Mouse (Mus musculus) forelimb bud, embryonic 11.5 days (tissue): ENCODE data around the gene Cldn13.
"Not testable (repeated sequence)": the region's sequence is repeated elsewhere in the genome, so short reads cannot be mapped to it uniquely, and the experiment has no call there.

Experiments
- DNase-seq: peaks from one replicate; pipeline ENCODE4 v3.0.0-alpha.2; 2012; ENCODE audit warnings: low read depth, low spot score

Gene Cldn13

DNA sequence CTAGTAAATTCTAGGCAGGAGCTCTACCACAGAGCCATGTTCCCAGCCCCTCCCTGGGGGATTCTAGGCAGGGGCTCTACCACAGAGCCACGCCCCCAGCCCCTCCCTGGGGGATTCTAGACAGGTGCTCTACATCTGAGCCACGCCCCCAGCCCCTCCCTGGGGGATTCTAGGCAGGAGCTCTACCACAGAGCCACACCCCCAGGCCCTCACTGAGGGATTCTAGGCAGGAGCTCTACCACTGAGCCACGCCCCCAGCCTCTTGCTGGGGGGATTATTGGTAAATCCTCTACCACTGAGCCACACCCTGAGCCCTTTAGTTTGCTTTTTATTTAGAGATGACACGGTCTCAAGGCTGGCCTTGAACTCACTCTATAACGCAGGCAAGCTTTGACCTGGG, 18.4 kb upstream of the Cldn13 start:
- not testable (repeated sequence) for DNase-seq

DNA sequence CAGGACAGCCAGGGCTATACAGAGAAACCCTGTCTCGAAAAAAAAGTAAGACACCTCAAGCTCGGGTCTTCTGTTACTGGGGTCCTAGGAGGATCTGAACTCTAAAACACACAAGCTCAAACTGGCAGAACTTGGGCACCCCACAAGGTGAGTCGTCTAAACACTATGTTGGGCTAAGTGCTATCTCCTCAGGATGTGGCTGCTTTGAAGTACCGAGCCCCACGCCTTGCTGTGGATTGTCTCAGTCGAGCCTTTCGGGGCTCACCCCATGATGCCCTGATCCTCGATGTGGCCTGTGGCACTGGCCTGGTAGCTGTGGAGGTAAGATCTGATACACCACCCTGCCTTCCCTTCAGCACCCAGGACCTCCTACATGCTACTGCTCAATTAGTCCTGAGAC, 18.0 kb upstream of the Cldn13 start:
- no peak for DNase-seq

DNA sequence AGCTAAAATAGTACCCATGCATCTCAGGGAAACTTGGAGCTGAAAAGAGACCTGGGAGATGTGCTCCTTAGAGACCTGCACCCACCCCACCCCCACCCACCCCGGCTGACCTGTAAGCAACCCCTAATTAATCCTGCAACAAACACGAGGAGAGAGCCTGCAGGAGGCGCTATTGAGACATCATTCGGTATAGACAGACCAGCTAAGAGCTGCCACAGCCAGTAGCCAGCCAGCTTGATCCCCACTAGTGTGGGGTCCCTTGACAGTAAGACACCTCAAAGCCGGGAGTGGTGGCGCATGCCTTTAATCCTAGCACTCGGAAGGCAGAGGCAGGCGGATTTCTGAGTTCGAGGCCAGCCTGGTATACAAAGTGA, 17.6 kb upstream of the Cldn13 start:
- peak; percentile 63 for DNase-seq

DNA sequence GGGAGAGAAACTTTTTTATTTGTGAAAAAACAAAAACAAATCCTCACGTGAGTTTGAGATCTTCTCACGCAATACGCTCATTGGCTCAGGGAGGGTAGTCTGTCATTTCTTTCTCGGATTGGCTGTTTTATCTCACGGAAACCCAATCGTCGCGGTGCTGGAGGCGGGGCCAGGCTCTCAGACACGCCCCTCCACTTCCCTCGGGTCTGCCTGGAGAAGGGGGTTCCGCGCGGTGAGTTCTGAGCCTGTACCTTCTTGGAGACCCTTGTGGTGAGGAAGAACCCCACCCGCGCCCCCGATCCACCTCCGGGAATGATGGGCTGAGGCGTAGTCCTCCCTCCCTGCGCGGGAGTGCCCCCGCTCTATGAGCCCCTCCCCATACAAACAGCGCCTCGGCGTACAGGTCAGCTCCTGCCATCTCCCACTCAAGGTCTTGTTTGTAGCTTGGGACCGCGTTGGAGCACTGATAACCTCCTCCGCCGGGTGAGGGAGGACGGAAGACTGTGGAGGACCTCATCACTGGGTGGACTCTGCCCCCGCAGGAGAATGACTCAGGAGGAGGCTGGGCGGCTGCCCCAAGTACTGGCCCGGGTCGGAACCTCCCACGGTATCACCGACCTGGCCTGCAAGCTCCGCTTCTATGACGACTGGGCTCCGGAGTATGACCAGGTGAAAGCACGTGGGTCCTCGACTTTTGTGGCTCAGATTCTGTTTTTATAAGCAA, 17.0 kb upstream of the Cldn13 start, which contains the start of gene Mettl27:
Gene Mettl27 (plus strand): TSS at position 190 of the 724 bp plus-strand sequence.
- DNase-seq: peak; percentile 90

DNA sequence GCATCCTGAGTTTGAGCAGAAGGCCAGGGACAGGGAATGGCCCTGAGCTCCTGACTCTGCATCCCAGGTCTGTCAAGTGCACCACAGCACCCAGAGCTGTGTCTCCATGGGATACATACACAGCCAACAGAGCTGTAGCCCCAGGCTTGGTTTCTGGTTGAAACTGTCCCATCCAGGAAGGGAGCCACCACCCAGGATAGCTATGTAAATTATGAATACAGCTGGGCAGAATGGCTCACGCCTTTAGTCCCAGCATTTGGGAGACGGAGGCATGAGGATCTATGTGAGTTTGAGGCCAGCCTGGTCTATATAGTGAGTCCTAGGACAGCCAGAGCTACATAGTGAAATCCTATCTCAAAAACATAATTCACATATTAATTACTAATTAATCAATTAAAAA, 14.7 kb upstream of the Cldn13 start:
- DNase-seq: no peak

DNA sequence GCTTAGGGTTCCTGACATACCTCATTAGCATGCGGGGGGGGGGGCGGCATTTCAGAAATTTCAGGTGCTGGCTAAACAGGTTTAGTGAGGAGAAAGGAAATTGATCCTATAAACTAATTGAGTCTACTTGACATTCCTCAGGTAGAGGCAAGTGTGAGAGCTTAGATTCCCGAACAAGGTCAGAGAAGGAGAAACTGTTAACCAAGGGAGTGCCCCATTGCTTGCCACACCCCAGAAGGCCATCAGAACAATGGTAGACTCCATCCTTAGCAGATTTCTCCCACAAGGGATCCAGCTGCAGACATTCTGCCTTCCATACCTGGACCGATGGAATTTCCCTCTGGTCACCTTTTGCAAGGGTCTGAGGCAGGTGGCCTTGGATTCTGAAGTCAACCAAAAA, 11.4 kb upstream of the Cldn13 start:
- no peak for DNase-seq

DNA sequence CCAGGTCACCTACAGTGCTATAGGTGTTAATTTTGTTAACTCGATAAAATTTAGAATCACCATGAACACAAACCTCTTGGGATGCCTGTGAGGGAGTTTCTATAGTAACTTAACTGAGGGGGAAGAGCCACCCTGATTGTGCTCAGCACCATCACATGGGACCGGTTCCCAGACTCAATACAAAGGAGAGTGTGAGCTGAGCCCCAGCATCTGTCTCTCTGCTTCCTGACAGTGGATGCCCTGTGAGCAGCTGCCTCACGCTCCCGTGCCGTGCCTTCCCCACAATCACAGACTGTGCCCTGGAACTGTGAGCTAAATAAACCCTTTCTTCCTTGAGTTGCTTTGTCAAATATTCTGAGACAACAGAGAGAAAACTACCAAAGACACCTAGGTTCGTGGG, 7.8 kb upstream of the Cldn13 start:
- DNase-seq: no peak

DNA sequence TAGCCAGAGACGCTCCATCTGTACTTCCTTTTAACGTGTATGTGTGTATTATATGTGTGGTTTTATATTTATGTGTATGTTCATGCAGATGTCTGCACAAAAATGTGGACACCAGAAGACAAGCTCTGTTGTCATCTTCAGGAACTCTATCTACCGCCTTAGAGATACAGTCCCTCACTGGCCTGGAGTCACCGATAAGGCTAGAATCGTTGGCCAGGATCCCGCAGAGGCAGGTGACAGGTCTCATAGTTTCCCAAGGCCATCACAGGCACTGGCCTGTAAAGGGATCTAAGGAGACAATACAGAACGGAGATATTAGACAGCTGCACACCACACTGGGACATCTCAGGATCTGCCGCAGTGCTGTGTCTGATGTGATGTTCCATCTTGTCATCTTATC, 5.8 kb upstream of the Cldn13 start:
- no peak for DNase-seq

DNA sequence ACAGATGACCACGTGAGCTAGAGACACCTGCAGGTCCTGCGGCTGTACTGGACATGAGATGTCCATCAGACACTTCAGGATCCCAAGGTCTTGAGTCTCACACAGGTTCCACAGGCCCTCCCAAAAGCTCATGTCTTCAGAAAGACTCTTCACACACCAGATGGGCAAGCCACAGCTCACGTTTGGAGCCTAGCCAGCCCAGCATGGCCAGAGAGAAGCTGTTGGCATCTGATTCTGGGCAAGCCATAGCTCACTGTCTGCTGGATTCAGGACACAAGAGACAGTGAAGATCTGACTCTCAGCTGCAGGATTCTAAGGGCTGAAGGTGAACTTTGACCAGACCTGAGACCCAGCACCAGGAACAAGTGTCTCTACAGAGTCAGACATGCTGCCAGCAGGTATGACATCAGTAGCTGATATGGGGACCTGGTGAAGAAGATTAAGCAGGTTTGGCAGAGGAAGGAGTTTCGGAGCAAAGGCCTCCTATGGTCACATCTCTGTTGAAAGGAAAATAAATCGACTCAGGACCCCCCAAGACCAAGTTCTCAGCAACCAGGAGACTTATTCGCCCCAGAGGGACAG, 4.9 kb upstream of the Cldn13 start:
- no peak for DNase-seq

DNA sequence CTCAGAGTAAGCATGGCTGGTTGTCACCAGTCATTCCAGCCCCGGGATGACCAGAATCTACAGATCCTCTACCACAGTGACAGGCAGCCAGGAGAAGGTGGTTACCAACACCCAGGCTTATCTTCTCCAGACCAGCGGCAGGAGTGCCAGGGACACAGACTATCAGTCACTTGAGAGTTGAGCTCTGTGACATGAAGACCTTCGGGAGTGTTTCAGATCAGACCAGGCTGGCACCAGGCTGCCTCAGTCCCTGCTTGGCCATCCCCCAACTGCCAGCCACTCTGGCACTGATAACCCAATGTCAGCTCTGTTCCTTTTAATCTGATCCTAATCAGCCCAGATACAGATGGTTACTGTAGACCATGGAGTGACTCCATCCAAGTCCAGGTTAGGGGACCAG, 3.8 kb upstream of the Cldn13 start:
- DNase-seq: no peak

DNA sequence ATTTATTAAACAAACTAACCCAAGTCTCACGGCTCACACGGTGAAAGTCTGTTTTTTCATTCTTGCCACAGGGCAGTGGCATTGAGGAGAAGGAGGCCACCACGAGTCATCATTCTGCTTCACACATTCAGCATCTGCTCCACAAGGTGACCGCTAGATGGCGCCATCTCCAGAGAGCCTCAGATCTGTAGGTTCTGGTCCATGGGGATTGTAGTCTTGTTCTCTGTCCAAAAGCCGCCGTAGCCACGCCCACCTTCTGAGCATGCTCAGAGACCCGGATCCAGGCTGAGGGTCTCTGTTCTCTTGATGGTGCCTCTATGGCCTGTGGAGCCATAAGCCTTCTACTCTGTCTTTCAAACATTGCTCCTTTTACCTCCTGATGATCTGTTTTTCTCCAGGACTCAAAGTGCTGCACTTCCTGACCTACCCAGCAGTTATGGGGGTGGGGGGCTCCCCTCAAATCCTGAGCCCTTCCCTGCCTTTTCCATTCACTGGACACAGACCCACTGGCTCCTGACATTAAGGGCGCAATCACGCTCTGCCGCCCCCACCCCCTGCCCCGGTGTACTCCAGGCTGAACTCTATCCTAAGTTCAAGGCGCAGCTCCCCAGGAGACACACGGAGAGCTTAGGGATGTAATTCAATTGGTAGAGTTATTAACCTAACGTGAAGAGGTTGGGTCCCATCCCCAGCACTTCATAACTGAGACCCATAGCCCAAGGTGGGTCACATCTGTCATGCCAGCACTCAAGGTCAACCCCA, 2.9 kb upstream of the Cldn13 start:
- peak; percentile 60 for DNase-seq

DNA sequence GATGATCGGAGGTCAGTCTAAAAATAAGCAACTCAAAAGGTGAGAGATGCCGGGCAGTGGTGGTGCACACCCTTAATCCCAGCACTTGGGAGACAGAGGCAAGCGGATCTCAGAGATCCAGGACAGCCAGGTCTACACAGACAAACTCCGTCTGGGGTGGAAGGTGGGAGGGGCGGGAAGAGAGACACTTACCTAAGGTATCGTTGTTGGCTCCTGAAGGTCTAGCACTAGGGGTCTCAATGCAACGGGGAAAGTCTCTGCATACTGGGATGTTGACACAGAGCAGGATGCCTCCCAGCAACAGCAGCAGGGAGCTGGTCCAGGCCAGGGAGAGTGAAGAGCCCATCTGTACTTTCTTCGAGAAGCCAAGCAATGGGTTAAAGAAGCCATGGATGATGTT, 816 bp downstream of the Cldn13 start:
- no peak for DNase-seq

DNA sequence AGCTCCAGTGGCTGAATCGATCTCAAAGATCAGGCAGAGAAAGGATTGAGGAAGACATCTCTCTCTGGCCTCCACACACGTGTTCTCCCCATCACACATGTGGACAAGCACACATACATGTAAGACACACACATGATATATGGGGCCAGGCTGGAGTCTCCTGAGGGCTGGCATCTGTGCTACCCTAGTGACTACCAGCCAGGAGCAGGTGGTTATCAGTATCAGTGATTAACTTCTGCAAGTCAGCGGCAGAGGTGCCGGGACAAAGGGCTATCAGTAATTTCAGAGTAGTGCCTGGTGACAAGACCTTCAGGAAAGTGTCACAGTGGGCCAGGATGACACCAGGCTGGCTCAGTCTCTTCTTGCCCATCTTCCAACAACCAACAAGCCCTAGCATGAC, 1.6 kb downstream of the Cldn13 start:
- DNase-seq: no peak

DNA sequence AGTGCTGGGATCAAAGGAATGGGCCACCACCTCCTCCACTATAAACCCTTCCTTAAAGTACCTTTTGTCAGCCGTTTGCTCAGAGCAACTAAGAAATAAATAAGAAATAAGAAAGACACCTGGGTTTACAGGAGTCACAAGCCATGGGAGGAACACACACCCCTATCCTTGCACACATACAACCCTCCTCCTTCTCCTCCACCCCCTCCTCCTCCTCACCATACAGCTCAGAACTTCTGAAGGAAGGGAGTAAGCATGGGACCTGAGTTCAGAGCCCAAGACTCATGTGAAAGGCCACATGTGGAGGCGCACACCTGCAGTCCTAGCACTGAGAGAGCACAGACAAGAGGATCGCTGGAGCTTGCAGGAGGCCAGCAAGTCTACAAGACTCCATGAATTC, 2.0 kb downstream of the Cldn13 start:
- DNase-seq: no peak

DNA sequence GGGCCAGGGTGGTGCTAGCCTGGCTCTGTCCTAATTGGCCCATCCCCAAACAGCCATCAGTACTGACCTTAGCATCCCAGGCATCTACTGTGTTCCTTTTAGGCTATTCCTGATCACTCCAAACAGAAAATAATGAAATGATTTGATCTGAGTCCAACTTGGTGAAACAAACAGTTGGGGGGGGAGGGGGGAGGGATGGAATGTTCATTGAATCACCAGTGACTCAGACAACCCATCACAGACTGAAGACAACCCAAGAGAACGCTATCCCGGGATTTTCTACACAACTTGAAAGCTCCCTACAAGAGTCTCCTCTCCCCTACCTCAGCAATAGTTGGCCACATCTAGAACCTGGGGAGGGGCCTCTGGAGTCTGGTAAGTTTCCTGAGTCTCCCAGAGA, 3.4 kb downstream of the Cldn13 start:
- no peak for DNase-seq

DNA sequence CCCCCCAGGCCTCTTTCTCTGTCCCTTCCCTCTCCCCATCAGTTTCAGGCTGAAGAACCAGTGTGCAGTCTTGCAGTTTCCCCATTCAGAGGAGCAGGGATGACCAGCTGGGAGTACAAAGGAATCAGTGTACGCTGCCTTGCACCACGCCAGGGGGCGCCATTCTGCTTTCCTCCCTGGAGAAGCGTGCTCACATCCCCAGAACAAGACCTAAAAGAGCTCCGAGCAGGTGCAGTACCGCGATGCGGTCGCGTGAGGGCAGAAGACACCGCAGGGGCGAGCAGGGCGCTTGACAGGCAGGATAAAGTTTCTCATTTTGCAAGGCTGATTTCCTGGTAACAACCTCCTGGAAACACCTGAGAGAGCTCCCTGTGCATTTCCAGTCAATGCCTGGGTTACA, 8.2 kb downstream of the Cldn13 start:
- DNase-seq: peak; percentile 96

DNA sequence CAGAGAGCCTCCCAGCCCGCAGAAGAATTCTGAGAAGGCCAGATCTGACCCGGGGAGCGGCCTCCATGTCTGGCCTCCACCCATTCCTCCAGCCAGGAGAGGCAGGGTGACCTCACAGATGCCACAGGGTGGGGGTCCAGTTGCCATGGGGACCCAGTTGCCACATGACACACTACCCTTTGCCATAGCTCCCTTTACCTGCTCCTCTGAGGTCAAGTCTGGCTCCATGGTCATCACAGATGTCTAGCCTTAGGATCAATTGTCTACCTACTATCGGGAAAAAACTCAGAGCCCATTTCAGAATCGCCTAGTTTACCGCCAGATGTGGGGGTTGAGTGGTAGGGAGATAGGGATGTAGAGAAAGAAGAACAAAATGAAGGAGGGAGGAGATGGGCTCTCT, 8.7 kb downstream of the Cldn13 start, which contains the start of gene Tmem270:
Gene Tmem270 (minus strand): TSS at position 101 of the 400 bp plus-strand sequence.
- no peak for DNase-seq

DNA sequence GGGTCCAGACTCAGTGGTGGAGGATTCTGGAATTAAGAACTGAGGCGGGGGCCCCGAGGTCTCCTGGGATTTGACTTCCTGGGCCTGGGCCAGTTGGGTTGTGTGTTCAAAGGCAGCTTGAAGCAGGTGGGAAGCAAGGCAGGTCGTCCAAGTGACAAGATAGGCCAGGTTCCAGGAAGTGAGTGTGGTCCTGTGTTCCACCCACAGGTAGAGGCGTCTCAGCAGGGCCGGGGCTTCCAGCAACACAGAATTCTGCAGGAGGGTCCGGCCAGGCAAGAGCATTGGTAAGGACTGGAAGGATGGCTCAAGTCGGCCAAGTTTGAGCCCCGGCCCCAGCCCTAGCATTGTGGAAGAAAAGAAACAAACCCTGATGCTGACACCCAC, 13.7 kb downstream of the Cldn13 start:
- no peak for DNase-seq

DNA sequence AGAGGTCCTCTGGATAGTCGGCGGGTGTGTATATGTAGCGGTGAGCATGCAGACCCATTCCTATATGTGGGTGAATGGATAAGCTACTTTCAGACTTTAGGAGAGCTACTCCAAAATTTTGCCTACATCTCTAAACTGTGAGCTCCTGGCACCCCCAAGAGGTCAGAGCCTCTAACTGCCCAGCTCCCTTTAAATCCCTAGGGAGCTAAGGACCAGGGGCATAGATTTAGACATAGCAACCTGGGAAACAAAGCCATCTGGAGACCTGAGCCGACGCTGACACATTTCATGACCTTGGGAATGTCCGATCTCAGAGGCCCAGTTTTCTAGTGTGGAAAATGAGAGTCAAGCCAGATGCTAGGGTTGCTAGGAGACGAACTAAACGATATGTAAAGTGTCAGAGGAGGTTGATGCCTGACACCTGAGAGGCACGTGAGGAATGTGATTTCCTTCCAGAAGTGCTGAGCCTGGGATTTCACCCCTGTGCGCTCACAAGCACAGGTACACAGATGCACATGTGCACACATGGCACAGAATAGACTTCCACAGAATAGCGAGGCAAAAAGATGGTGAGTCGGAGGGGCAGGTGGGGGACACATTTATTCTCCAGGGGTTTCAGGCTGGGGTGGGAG, 14.2 kb downstream of the Cldn13 start:
- peak; percentile 88 for DNase-seq

DNA sequence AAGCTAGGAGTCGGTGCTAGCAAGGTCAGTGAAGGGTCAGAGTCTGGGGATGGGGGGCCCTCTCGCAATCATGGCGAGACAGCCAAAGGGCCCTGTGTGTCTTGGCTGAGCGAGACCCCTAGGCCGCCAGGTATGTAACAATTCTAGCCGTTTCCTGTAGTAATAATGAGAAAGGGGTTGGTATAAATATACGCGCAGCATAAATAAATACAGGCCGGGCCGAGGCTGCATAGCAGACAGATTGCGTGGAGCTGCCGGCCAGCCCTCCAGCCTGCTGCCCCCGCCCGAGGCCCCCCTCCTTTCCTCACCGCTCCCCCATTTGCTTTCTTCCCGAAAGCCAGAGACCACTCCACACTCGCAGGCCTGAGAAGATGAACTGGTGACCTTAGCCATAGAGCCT, 17.7 kb downstream of the Cldn13 start:
- no peak for DNase-seq

DNA sequence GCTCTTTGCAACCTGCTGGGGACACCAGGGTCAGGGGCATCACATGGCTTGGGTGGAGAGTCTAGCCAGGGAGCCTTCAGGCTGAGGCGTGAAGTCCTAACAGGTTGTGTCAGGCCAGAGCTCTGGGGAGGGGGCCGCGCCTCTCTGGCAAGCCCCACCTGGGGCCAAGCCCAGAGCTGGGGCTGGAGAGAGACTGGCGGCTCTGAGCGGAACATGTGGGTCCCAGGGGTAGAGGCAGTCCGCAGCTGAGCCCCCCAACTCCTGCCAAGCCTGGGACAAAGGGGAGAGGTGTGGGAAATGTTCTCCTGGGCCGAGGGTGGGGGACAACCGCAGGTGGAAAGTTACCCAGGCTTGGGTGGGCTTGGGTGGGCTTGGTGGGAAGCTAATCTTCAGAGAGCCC, 18.4 kb downstream of the Cldn13 start:
- DNase-seq: no peak

DNA sequence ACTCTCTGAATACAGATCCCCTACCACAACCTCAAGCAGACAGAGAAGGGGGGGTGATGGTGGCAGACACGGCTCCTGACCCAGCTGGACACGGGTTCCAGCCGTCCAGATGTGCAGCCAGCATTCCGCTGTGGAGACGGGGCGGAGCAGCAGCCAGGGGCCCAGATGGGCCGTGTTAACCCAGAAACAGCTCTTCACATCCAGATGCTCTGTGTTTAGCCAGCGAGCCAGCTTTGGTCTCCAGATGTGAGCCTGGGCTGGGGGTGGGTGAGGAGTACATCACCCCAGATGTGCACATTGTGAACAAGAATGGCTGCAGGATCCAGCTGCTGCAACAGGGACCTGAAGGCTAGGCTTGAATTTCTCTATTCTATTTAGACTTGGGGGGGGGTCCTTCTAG, 20.0 kb downstream of the Cldn13 start:
- peak; percentile 84 for DNase-seq
